Mouse (Mus musculus) frontal cortex, postnatal 25 days (tissue): Measurements from ENCODE around the gene Rtn2.
A peak's percentile ranks its signal among the peaks of the same experiment; 100 is the strongest.

Experiments
- DNase-seq, 2 experiments: peaks; one replicate each; pipeline ENCODE4 v3.0.0; 2022; ENCODE audit warnings: low spot score in 2 of 2

The Rtn2 gene

DNA sequence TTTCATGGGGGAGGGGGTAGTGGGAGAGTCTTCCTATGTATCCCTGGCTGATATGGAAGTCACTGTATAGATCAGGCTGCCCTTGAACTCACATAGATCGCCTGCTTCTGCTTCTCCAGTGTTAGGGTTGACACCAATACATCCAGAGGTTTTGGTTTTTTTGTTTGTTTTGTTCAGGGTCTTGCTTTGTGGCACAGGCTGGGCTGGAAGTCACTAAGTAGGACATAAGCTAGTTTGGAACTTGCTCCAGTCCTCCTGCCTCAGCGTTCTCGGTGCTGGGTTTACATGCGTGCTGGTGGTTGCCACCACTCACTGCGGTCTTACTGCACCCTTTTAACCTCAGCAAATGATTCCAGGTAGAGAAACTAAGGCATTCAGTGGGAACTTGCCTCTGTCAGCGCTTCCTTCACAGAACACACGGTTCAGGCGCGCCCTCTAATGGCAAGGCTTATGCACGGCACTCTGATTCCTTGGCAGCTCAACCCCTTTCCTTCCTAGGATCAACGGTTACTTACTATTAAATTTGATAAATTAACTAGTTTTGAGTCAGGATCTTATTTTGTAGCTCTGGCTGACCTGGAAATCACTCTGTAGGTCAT is 60.9 kb downstream of the Rtn2 start:
- DNase-seq, result peak in 1 of 2 experiments; percentile 48

DNA sequence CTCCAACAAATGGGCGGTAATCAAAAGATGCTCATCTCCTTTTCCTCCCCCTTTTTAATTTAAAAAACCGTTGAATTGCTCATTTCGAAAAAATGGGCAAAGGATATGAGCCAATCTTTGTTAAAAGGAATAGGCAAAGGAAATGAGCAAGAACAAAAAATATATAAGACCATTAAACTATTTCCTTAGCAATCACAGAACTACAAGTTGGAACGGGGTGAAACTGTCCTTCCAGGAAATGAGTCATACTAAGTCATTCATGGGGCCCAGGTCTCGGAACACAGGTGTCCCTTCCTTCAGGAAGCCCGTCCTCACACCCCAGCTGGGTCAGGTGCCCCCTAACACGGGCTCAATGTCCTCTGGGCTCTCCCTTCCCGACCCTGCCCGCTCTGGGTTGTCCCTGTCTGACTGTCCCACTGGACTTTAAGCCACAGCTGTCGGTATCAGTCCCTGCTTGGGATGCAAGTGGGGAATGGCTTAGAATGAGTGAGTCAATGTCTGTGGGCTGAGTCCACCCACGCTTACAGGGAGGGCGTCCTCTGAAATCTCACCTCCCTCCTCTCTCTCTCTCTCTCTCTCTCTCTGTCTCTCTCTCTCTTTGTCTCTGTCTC is 61.9 kb downstream of the Rtn2 start, which contains the start of gene Ercc1:
Gene Ercc1, plus strand, starts transcription at position 542 of the 611 bp plus-strand sequence.
- no peak for DNase-seq

DNA sequence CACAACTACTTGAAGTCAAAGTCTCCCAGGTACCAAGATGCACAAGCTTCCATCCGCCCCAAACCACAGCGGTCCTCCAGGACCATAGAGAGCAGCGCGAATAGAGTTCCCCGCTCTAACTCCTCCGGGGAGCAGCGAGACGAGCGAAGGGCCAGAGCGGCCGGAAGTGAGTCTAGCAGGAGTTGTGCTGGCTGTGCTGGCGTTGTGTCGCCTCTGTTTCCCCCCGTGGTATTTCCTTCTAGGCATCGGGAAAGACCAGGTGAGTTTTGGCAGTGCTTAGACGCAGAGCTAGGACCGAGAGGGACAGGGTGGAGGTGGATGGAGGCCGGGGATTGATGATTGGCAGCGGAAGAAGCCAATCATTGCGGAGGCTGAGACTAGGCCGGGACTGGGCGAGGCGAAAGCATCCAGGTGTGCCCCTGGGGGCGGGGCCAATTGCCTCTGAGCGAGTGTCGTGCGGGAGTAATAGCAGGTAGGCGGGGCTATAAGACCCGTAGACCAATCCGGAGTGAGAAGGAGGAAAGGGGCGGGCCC is 62.6 kb downstream of the Rtn2 start:
- DNase-seq, result peak; percentile 86 to 91
